Mouse (Mus musculus) megakaryocyte progenitor cell, adult 5-6 weeks (primary cell): ENCODE data around the gene Ppp6c. TPM values are rescaled to one million over a fixed set of nuclear protein-coding genes. Genes with fewer than 3 reads are reported as not detected.
"Not testable (repeated sequence)": the region's sequence is repeated elsewhere in the genome, so short reads cannot be mapped to it uniquely, and the experiment has no call there.

Experiments used
- ATAC-seq: replicated peaks from 2 replicates; pipeline ENCODE4 v1.8.0; 2016; ENCODE audit warnings: mild to moderate bottlenecking, moderate TSS enrichment, inconsistent platforms; ENCODE audit not compliant: poor library complexity
- total RNA-seq, 2 experiments: library from RNA; stranded (forward) in 1 of 2; stranded (reverse) in 1 of 2; fragments of 157-497, 149-512 nt in 1 of 2; fragments of 200-1000 nt in 1 of 2; gene quantifications; 2 replicates each; pipeline versions ENCODE4 v1.2.3 to v1.2.4; 2015 to 2017

The Ppp6c gene
- 118 and 136 TPM in 2 replicates for total RNA-seq (2015)
- total RNA-seq (2017): 64.2 and 72.9 TPM in 2 replicates

GRCm38 (mm10) chr2:39226019-39226640, at the start of gene Ppp6c:
Gene Ppp6c (minus strand): TSS chr2:39226451.
- ATAC-seq: peak; percentile 94

GRCm38 (mm10) chr2:39268357-39268756, 42.1 kb upstream of the Ppp6c start:
- peak; percentile 96 for ATAC-seq

GRCm38 (mm10) chr2:39252275-39252674, 26.0 kb upstream of the Ppp6c start:
- not testable (repeated sequence) for ATAC-seq

- ATAC-seq: not testable (repeated sequence)
Measured at GRCm38 (mm10) chr2:39246862-39247261, 20.6 kb upstream of the Ppp6c start.

GRCm38 (mm10) chr2:39226731-39227130, 480 bp upstream of the Ppp6c start:
- no peak for ATAC-seq

GRCm38 (mm10) chr2:39225331-39226018, 776 bp downstream of the Ppp6c start:
- peak; percentile 58 for ATAC-seq

GRCm38 (mm10) chr2:39224621-39225020, 1.6 kb downstream of the Ppp6c start:
- ATAC-seq: no peak

- ATAC-seq: no peak
Measured at GRCm38 (mm10) chr2:39220010-39220409, 6.2 kb downstream of the Ppp6c start.

- ATAC-seq: no peak
Measured at GRCm38 (mm10) chr2:39219034-39219433, 7.2 kb downstream of the Ppp6c start.

GRCm38 (mm10) chr2:39217150-39217549, 9.1 kb downstream of the Ppp6c start:
- ATAC-seq: peak; percentile 76

- ATAC-seq: no peak
Measured at GRCm38 (mm10) chr2:39210738-39211137, 15.5 kb downstream of the Ppp6c start.

GRCm38 (mm10) chr2:39203359-39203758, 22.9 kb downstream of the Ppp6c start:
- ATAC-seq: peak; percentile 50; the same call in 1 of the 2 replicates

- ATAC-seq: no peak
Measured at GRCm38 (mm10) chr2:39194809-39195208, 31.4 kb downstream of the Ppp6c start.

GRCm38 (mm10) chr2:39190561-39191056, 35.6 kb downstream of the Ppp6c start, which contains the start of gene Scai:
Gene Scai (minus strand): TSS chr2:39190734.
- ATAC-seq: peak; percentile 96

GRCm38 (mm10) chr2:39189961-39190560, 36.2 kb downstream of the Ppp6c start:
- ATAC-seq: peak; percentile 31

- no peak for ATAC-seq
Measured at GRCm38 (mm10) chr2:39185942-39186341, 40.3 kb downstream of the Ppp6c start.

- ATAC-seq: no peak
Measured at GRCm38 (mm10) chr2:39183587-39183986, 42.7 kb downstream of the Ppp6c start.

GRCm38 (mm10) chr2:39160996-39161395, 65.3 kb downstream of the Ppp6c start:
- no peak for ATAC-seq

- no peak for ATAC-seq
Measured at GRCm38 (mm10) chr2:39157916-39158315, 68.3 kb downstream of the Ppp6c start.

GRCm38 (mm10) chr2:39156821-39157220, 69.4 kb downstream of the Ppp6c start:
- ATAC-seq: peak; percentile 44; the same call in 1 of the 2 replicates

GRCm38 (mm10) chr2:39150943-39151342, 75.3 kb downstream of the Ppp6c start:
- no peak for ATAC-seq

GRCm38 (mm10) chr2:39148075-39148474, 78.2 kb downstream of the Ppp6c start:
- peak; percentile 95 for ATAC-seq
